Mouse (Mus musculus) B cell, adult (primary cell): Measurements from ENCODE around the gene Chrnb1. TPM values are rescaled to one million over a fixed set of nuclear protein-coding genes. Genes with fewer than 3 reads are reported as not detected.

Source experiments
- total RNA-seq: library from RNA; stranded (reverse); gene quantifications from 4 replicates; pipeline ENCODE4 v1.2.4, GENCODE M21; 2023; ENCODE audit not compliant: inconsistent age

The Chrnb1 gene
- 8.3 to 11.3 TPM (median 10.1 TPM) in 4 replicates for total RNA-seq

GRCm38 (mm10) chr11:69795168-69795982 is at the start of gene Chrnb1:
TSS of gene Chrnb1 (minus strand) at chr11:69795943.

GRCm38 (mm10) chr11:69837952-69838713 is 42.4 kb upstream of the Chrnb1 start, which contains the start of gene Tmem256:
TSS of gene Tmem256 (plus strand) at chr11:69838514.

GRCm38 (mm10) chr11:69837604-69837951 is 41.8 kb upstream of the Chrnb1 start, which contains the start of gene Nlgn2:
TSS of gene Nlgn2 (minus strand) at chr11:69837784.

GRCm38 (mm10) chr11:69822080-69822479 is 26.3 kb upstream of the Chrnb1 start, which contains the start of gene Spem1:
TSS of gene Spem1 (minus strand) at chr11:69822180.

GRCm38 (mm10) chr11:69818365-69818764 is 22.6 kb upstream of the Chrnb1 start, which contains the start of gene Spem2:
TSS of gene Spem2 (minus strand) at chr11:69818465.

GRCm38 (mm10) chr11:69815155-69815554 is 19.4 kb upstream of the Chrnb1 start, which contains the start of gene Gm39566:
TSS of gene Gm39566 (minus strand) at chr11:69815298.

GRCm38 (mm10) chr11:69804972-69805909 is 9.5 kb upstream of the Chrnb1 start, which contains the start of gene Tmem102:
TSS of gene Tmem102 (minus strand) at chr11:69805624.

GRCm38 (mm10) chr11:69801379-69801977 is 5.7 kb upstream of the Chrnb1 start, which contains the start of gene Fgf11:
TSS of gene Fgf11 (minus strand) at chr11:69801857.

GRCm38 (mm10) chr11:69765221-69766125 is 30.3 kb downstream of the Chrnb1 start, which contains the start of gene Zbtb4:
TSS of gene Zbtb4 (plus strand) at chr11:69765912.

GRCm38 (mm10) chr11:69761868-69762267 is 33.9 kb downstream of the Chrnb1 start, which contains the start of gene Slc35g3:
TSS of gene Slc35g3 (minus strand) at chr11:69761968.

GRCm38 (mm10) chr11:69758478-69758970 is 37.2 kb downstream of the Chrnb1 start, which contains the start of gene Polr2a:
TSS of gene Polr2a (minus strand) at chr11:69758637.

Other genes with a start within 250 kb of the Chrnb1 start
- gene Dnah2, start 246.8 kb downstream of the Chrnb1 start, total RNA-seq = not detected in 4 replicates
- 0.36 to 0.93 TPM (median 0.45 TPM) in 4 replicates for gene Efnb3, start 235.7 kb downstream of the Chrnb1 start, total RNA-seq
- gene Wrap53, start 215.7 kb downstream of the Chrnb1 start, total RNA-seq = 11.6 to 16.8 TPM (median 11.9 TPM) in 4 replicates
- gene Trp53, start 215.6 kb downstream of the Chrnb1 start, total RNA-seq = 130 to 136 TPM (median 131 TPM) in 4 replicates
- 0.33 TPM in 1 of 4 replicates, not detected in the others for gene Atp1b2, start 190.0 kb downstream of the Chrnb1 start, total RNA-seq
- gene Shbg, start 178.0 kb downstream of the Chrnb1 start, total RNA-seq = not detected in 4 replicates
- not detected in 4 replicates for gene Sat2, start 173.9 kb downstream of the Chrnb1 start, total RNA-seq
- gene Fxr2, start 163.0 kb downstream of the Chrnb1 start, total RNA-seq = 76.8 to 83.1 TPM (median 77.8 TPM) in 4 replicates
- 0.84 TPM in 1 of 4 replicates, not detected in the others for gene Sox15, start 140.6 kb downstream of the Chrnb1 start, total RNA-seq
- gene Mpdu1, start 133.3 kb downstream of the Chrnb1 start, total RNA-seq = 58.0 to 71.6 TPM (median 63.0 TPM) in 4 replicates
- 11.8 to 14.7 TPM (median 12.5 TPM) in 4 replicates for gene Cd68, start 129.8 kb downstream of the Chrnb1 start, total RNA-seq
- 670 to 697 TPM (median 692 TPM) in 4 replicates for gene Eif4a1, start 123.5 kb downstream of the Chrnb1 start, total RNA-seq
- gene Senp3, start 113.9 kb downstream of the Chrnb1 start, total RNA-seq = 108 to 153 TPM (median 136 TPM) in 4 replicates
- 0.32 TPM in 1 of 4 replicates, not detected in the others for gene Tnfsf13, start 110.2 kb downstream of the Chrnb1 start, total RNA-seq
- 0.51 TPM in 1 of 4 replicates, not detected in the others for gene Tnfsf12, start 100.1 kb downstream of the Chrnb1 start, total RNA-seq
- gene Tnfsfm13, start 99.8 kb downstream of the Chrnb1 start, total RNA-seq = 0.45 to 0.78 TPM in 2 of 4 replicates, not detected in the others
- gene Polr2a, start 37.3 kb downstream of the Chrnb1 start, total RNA-seq = 231 to 244 TPM (median 242 TPM) in 4 replicates
- gene Slc35g3, start 34.0 kb downstream of the Chrnb1 start, total RNA-seq = not detected in 4 replicates
- 52.3 to 57.6 TPM (median 54.5 TPM) in 4 replicates for gene Zbtb4, start 30.0 kb downstream of the Chrnb1 start, total RNA-seq
- 0.16 to 0.27 TPM in 2 of 4 replicates, not detected in the others for gene Fgf11, start 5.9 kb upstream of the Chrnb1 start, total RNA-seq
- not detected in 4 replicates for gene Tmem102, start 9.7 kb upstream of the Chrnb1 start, total RNA-seq
- gene Gm39566, start 19.4 kb upstream of the Chrnb1 start, total RNA-seq = not detected in 4 replicates
- gene Spem2, start 22.5 kb upstream of the Chrnb1 start, total RNA-seq = not detected in 4 replicates
- gene Spem1, start 26.2 kb upstream of the Chrnb1 start, total RNA-seq = not detected in 4 replicates
- 0.24 to 1.3 TPM (median 0.59 TPM) in 4 replicates for gene Nlgn2, start 41.8 kb upstream of the Chrnb1 start, total RNA-seq
- 30.9 to 38.6 TPM (median 37.0 TPM) in 4 replicates for gene Tmem256, start 42.6 kb upstream of the Chrnb1 start, total RNA-seq
- gene Plscr3, start 50.4 kb upstream of the Chrnb1 start, total RNA-seq = 9.8 to 13.0 TPM (median 11.5 TPM) in 4 replicates
- gene Tnk1, start 62.8 kb upstream of the Chrnb1 start, total RNA-seq = not detected in 4 replicates
- not detected in 4 replicates for gene Tmem95, start 82.1 kb upstream of the Chrnb1 start, total RNA-seq
- gene Kctd11, start 85.5 kb upstream of the Chrnb1 start, total RNA-seq = 1.8 to 2.3 TPM (median 2.0 TPM) in 4 replicates
- 477 to 556 TPM (median 497 TPM) in 4 replicates for gene Acap1, start 99.6 kb upstream of the Chrnb1 start, total RNA-seq
- 2.1 to 2.7 TPM (median 2.3 TPM) in 4 replicates for gene 2810408A11Rik, start 105.0 kb upstream of the Chrnb1 start, total RNA-seq
- gene Neurl4, start 105.1 kb upstream of the Chrnb1 start, total RNA-seq = 55.7 to 74.4 TPM (median 62.8 TPM) in 4 replicates
- gene Gps2, start 117.9 kb upstream of the Chrnb1 start, total RNA-seq = 138 to 159 TPM (median 142 TPM) in 4 replicates
- gene Eif5a, start 126.0 kb upstream of the Chrnb1 start, total RNA-seq = 362 to 387 TPM (median 377 TPM) in 4 replicates
- not detected in 4 replicates for gene Ybx2, start 139.9 kb upstream of the Chrnb1 start, total RNA-seq
- not detected in 4 replicates for gene Slc2a4, start 152.2 kb upstream of the Chrnb1 start, total RNA-seq
- not detected in 4 replicates for gene Cldn7, start 168.8 kb upstream of the Chrnb1 start, total RNA-seq
- 103 to 123 TPM (median 108 TPM) in 4 replicates for gene Ctdnep1, start 185.2 kb upstream of the Chrnb1 start, total RNA-seq
- 34.4 to 62.8 TPM (median 46.7 TPM) in 4 replicates for gene Elp5, start 186.6 kb upstream of the Chrnb1 start, total RNA-seq
- gene Gabarap, start 195.2 kb upstream of the Chrnb1 start, total RNA-seq = 311 to 355 TPM (median 331 TPM) in 4 replicates
- gene Phf23, start 199.8 kb upstream of the Chrnb1 start, total RNA-seq = 52.7 to 62.9 TPM (median 56.6 TPM) in 4 replicates
- gene Dvl2, start 204.7 kb upstream of the Chrnb1 start, total RNA-seq = 48.4 to 53.5 TPM (median 51.0 TPM) in 4 replicates
- gene Acadvl, start 219.5 kb upstream of the Chrnb1 start, total RNA-seq = 53.0 to 60.7 TPM (median 59.3 TPM) in 4 replicates
- 3.5 to 5.4 TPM (median 4.2 TPM) in 4 replicates for gene Dlg4, start 221.0 kb upstream of the Chrnb1 start, total RNA-seq